Mouse (Mus musculus): Measurements from ENCODE around the gene Vmn1r21.
"Not testable (repeated sequence)": the region's sequence is repeated elsewhere in the genome, so short reads cannot be mapped to it uniquely, and the experiment has no call there.

Vmn1r21 gene

DNA sequence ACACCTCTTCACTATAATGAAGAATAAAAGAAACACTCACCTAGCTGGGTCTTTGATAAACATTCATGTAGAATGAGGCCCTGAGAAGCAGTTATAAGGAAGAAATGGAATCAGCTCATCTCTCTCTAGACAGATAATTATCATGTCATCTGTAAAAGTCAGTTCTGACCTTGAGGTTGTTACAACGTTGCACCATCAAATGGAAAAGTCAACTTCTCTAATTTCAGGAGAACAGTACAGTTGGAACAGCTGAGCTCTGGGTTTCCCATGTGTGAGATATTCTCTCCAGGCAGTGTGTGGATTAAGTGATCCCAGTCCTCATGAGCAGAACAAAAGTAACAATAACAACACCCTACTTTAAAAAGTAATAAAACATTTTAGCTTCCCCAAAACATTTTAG, at the start of gene Vmn1r21:
Vmn1r21 (minus strand) TSS at position 58 of the 400 bp plus-strand sequence.
- no peak for DNase-seq

- no peak for DNase-seq
Measured at GRCm38 (mm10) chr6:57859043-57860042, 9.2 kb upstream of the Vmn1r21 start.

GRCm38 (mm10) chr6:57851177-57851576, 1.0 kb upstream of the Vmn1r21 start:
- not testable (repeated sequence) for DNase-seq

- DNase-seq, result no peak
Measured at GRCm38 (mm10) chr6:57839693-57840408, 10.3 kb downstream of the Vmn1r21 start.

GRCm38 (mm10) chr6:57825259-57825715, 24.9 kb downstream of the Vmn1r21 start:
- no peak for DNase-seq

- peak; percentile 75 for DNase-seq
Measured at GRCm38 (mm10) chr6:57824422-57825258, 25.5 kb downstream of the Vmn1r21 start, which contains the start of gene Vopp1. Gene Vopp1 (minus strand): TSS chr6:57825159.

GRCm38 (mm10) chr6:57823461-57823860, 26.7 kb downstream of the Vmn1r21 start:
- DNase-seq, result no peak

DNA sequence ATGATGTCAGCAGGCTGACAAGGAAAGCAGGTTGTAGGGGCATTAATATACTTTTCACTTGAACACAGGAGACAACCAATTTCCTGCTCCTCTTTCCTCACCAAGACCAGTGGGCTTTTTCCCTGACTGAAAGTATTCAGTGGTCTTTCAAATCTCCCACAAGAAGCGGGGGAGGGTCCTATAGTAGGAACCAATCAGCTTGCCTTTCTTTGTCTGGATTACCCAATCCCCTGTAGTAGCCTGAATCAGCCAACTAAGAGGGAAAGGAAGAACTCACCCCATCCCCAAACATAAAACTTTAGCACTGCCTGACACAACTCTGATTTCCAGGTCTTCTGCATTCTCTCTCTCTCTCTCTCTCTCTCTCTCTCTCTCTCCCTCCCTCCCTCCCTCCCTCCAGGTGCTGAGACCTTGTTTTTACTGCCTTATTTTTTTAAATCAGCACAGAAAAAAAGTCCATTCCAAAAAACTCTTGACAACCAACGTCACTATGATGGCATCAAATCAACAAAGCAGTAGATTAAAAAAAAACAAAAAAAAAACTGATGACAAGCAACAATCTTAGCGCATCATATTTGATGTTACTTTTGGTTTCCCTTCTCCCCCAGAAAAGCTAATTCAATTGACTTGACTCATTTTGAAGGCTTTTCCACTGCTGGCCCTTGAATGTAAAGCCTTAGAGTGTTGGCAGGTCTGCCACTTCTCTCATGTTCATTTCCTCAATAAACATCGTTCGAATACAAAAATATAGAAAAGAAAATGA, 27.3 kb downstream of the Vmn1r21 start:
- no peak for DNase-seq

DNA sequence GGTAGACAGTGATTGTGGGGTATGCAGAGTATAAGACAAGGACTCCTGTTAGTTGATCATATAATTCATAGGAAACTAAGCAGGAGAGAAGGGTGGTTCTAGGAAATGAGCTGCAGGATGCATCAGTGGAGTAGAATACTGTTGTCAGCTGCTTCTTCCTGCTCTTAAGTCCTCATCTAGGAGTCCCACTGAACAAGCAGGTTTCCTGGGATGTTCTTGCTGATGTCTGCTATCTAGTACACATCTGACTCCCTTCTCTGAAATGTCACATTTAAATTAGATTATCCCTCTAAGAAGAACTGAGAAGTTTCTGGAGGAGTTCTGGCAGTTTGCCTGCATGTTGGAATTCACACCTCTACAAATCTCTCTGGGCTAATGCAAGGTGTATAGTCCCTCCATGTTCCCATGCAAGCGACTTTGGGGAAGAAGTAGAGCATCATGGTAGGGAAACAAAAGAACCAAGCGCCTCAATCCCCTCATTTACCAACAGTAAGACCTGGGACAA, 35.7 kb downstream of the Vmn1r21 start:
- DNase-seq, result no peak

DNA sequence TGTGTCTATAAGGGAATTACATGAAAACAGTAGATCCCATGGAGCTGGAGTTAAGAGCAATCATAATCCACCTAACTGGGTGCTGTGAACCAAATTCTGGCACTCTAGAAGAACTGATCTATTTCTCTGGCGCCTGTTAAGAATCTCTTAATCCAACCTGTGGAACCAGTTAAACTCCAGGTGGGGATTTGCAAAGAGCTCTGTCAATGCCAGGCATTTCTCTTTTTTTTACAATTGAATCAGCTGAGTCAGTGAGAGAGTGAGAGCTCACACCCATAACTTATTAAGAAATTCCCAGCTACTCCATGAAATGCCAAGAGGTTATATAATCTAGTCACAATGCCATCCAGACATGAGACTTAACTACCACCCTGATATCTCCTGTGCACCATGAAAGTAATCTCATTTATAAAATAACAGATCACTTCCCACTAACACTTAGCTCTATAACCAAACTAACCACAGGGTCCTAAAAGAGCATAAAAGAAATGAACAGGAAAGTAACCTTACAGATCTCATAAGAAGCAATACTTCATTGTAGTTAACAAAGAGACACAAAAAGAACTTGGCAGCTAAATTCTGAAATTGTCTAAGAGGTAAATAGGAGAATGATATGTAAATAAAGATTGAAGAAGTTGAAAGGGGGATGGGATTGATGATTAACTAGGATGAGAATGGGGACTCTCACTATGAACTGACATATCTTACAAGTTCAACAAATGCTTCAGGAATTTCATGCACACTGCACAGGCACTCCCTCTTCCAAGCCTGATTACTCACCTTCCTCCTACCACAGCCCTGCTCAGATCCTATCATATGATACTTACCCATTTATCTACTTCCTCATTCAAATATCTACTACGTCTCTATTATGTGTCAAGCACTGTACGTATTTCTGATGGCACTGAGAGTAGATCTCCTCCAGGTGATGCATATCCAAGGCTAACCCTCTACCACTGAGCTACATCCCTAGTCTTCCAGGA, 38.1 kb downstream of the Vmn1r21 start:
- no peak for DNase-seq

DNA sequence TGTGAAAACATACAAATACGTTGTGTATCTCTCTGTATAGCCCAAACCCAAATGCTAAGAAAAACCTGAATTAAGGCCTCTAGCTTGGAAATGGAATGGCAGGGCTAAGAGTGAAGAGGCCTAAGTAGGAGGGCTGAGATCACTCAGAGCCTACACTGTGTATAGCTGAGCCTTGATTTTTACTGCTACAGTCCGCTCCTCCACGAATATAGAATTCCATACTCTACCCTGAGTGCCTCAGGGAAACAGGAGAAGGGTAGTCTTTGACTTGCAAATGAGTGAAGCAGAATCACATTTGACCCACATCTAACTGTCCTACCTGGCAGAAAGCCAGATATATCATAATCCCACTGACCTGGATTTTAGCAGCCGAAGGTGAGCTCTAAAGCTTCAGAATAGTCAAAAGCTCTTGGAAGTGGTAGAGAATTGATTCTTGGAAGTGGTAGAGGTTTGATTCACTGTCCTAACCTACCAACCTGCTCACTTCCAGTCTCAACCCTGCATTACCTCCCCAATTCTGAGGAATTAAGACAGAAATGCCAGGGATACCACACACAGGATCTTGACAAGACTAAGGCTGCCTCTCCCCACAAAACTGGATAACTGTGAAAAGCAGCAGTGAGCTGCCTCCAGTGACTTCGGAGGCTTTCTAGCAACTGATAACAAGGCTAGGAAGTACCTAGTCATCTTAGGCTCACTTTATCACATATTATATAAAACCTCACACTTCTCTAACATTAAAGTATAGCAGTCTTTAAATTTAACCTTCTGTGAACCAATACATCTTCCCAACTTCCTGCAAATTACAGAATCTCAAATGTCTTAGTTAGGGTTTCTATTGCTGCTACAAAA, 44.7 kb downstream of the Vmn1r21 start:
- DNase-seq, result no peak

GRCm38 (mm10) chr6:57803130-57803529, 47.0 kb downstream of the Vmn1r21 start:
- no peak for DNase-seq

DNA sequence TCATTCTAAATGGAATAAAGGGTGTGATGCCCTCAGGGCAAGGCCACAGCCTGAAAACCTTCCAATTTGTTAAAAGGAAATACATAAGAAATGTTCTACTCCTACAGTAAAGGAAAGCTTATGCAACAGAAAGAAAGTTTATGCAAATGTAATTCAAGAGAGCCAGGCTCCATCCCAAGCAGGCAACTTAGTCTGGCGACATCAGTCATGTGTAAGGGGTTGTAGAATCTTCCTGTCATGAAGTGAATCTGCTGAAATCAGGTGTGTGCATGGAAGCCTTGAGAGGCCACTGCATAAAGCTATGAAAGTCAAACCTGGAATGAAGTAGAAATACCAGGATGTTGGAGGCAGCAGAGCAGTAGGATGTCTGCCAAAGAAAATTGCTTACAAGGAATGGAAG, 51.2 kb downstream of the Vmn1r21 start:
- DNase-seq, result no peak

DNA sequence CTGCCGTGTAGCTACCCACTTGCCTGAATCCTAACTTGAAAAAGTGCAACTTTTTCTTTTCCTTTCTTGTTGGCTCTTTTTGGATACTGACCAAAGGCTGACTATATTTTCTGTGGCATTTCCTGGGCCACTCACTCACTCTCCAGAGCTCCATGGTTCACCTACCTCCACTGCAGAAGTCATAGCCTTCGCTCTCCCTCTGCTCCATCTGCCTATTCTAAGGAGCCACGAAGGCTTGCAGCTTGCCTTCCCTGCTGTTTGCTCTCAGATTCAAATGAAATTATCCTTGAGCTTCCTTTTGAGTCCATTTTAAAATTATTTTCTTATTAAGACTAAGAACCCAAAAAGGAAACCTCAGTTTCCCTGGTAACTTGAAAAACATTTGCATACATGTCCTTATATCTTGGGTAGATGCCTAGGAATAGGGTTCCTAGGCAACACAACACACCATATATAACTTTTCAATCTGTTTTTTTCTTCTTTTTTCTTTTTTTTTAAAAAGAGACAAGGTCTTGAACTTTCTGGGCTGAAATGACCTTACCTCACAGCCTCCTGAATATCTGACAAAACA, 53.2 kb downstream of the Vmn1r21 start:
- DNase-seq, result no peak

- DNase-seq, result no peak
Measured at GRCm38 (mm10) chr6:57795835-57796234, 54.3 kb downstream of the Vmn1r21 start.
